Mouse (Mus musculus) adrenal gland, postnatal 36 days (tissue): ENCODE data around the gene Vps13d. TPM values are rescaled to one million over a fixed set of nuclear protein-coding genes. Genes with fewer than 3 reads are reported as not detected.

ENCODE experiments used
- DNase-seq, 2 experiments: peaks; one replicate each; pipeline ENCODE4 v3.0.0; 2021; ENCODE audit warnings: mixed read lengths in 1 of 2
- long read RNA-seq, 2 experiments: library from polyadenylated mRNA; stranded (forward); transcript quantifications; one replicate each; pipeline ENCODE4 v2.0.0; 2021; ENCODE audit warnings: borderline sequencing depth in 2 of 2
- total RNA-seq, 2 experiments: library from RNA; stranded (reverse); gene quantifications; 2 replicates each; pipeline ENCODE4 v1.2.3; 2021

Gene Vps13d
- 10 to 100 TPM; 59.1 to 83.2 TPM for total RNA-seq
- long read RNA-seq, experiment 1, partial matches to known transcripts: 4 of 6 reads
- long read RNA-seq, experiment 1, other reads (novel, unspliced or antisense): 2 of 6 reads
- long read RNA-seq, experiment 2, partial matches to known transcripts: 2 of 3 reads
- long read RNA-seq, experiment 2, other reads (novel, unspliced or antisense): 1 of 3 reads

GRCm38 (mm10) chr4:145194559-145195162 is at the start of gene Vps13d:
TSS of gene Vps13d (minus strand) at chr4:145195005.
- DNase-seq: peak; percentile 93 to 96

GRCm38 (mm10) chr4:145242719-145243350 is 48.0 kb upstream of the Vps13d start:
- no peak for DNase-seq

DNA sequence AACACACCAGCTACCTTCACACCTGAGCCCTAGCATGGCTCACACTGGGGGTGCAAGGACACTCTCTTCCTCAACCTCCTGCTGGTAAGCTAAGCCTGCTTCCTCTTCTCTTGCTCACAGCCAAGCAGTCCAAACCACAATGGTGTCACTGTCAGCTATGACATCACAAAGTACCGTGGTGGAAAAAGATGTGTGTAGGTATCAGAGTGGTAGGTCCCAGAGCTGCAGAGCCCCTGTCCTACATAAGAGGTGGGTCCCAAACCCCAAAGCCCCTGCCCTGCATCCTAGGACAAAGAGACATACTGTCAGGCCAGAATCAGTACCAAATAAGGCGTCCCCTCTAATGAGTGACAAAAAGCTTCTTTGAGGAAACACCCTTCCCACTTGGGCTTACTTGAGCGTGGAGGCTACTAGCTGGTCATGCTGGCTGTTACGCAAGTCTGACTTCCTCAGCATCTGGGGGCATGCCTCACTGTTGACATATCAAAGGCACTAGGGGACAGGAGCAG is 46.0 kb upstream of the Vps13d start:
- no peak for DNase-seq

GRCm38 (mm10) chr4:145239049-145239830 is 44.4 kb upstream of the Vps13d start:
- DNase-seq: peak in 1 of 2 experiments; percentile 62

GRCm38 (mm10) chr4:145236027-145236426 is 41.2 kb upstream of the Vps13d start:
- DNase-seq: no peak

DNA sequence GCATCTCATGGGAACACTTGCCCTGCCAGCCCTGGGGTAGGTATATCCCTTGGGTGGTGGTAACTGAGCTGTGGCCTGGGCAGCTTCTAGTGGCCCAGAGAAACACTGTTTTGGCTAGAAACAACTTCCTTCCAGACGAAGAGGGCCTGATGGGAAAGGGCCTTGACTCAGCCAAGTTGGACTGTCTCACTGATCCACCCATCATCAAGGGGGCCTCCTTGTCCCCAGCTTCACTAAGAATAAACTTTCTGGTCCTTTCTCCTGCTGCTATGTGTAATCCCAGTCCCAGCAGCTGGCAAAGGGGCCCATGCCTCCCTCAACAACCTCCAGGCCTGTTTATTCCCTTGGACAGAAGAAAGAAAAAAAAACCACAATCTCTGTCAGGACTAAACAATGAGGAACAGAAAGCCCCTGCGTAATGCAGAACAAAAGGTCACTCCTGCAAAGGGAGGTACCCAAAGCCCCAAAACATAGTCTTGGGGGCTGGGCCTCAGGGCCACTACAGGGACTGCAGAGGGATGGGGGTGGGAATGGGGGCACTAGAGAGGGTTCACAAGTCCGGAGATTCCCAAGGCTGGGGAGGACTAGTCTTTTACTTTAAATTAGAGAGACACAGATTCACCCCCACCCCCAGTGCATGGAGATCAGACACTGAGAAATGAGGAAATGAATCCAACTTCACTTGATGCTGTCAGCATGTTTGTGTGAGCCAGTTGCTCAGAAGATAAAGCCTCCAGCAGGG is 38.9 kb upstream of the Vps13d start:
- no peak for DNase-seq

GRCm38 (mm10) chr4:145231732-145232131 is 36.9 kb upstream of the Vps13d start:
- no peak for DNase-seq

- DNase-seq: no peak
These were observed 35.8 kb upstream of the Vps13d start for GRCm38 (mm10) chr4:145230647-145231046.

- DNase-seq: no peak
These were observed 34.8 kb upstream of the Vps13d start for GRCm38 (mm10) chr4:145229524-145230163.

- no peak for DNase-seq
These were observed 34.2 kb upstream of the Vps13d start for GRCm38 (mm10) chr4:145229051-145229450.

DNA sequence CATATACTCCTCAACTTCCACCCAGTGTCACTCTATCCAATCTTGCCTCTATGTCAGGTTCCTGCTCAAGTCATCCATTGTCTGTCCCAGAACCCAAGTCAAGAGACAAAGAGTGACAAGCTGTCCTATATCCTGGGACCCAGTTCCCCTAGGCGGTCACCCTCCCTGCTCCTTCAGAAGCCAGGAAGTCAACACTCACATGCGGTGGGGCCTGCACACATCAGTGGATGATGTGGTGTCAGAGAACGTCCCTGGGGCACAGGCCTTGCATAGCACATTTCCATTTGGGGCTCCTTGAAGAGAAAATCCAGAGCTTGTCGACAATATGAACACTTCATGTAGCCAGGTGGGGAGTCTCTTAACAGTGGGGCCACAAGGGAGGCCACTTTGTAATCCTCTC is 29.8 kb upstream of the Vps13d start:
- DNase-seq: no peak

GRCm38 (mm10) chr4:145222064-145222463 is 27.3 kb upstream of the Vps13d start:
- no peak for DNase-seq

- DNase-seq: no peak
These were observed 26.6 kb upstream of the Vps13d start for GRCm38 (mm10) chr4:145221379-145221778.

DNA sequence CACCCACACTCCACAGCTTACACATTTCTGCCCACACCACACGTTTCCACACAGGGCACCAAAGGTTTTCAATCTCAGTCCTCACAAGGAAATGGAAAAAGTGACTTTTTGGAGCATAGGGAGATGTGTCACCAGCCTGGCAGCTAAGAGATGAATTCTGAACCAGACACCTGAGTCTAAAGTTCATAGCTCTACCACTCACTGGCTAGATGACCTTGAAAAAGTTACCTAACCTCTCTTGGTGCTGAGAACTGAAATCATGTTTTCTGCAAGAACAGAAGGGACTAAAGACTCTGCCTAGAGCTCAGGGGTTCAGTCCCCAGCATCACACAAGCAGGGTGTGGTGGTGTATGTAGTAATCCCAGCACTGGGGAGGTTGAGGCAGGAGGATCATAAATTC is 25.2 kb upstream of the Vps13d start:
- DNase-seq: no peak

DNA sequence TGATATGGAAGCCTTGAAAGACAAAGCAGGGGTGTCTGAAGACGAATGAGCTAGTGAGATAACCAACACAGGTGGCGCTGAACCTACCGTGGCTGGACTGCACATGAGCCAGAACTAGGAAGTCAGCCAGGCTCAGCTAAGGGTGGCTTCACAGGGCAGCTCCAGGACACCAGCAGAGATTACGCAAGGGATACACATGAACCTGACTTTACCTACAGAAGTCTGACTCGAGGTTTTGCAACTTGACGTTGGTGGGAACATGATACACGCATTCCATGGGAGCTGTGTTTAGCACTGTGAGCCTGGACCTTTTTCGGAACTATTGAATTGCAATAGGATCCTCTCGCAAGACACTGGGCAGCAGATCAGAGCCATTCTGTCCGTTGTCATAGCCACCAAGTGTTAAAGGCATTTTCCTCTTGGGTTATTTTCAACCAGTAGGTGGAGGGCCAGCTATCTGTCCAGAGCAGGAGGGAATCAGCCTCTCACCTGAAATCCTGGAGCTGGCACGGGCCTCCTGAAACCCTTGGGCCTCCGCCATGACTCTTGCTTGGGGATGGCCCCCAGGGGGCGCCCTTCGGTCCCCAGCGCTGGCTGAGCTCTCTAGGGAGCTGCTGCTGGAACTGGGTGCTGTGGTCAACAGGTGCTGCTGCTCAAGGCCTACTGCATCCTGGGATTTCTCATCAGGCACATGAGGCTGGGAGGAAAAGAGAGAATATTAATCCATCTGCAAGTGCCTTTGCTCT is 24.6 kb upstream of the Vps13d start:
- peak; percentile 56 to 71 for DNase-seq

DNA sequence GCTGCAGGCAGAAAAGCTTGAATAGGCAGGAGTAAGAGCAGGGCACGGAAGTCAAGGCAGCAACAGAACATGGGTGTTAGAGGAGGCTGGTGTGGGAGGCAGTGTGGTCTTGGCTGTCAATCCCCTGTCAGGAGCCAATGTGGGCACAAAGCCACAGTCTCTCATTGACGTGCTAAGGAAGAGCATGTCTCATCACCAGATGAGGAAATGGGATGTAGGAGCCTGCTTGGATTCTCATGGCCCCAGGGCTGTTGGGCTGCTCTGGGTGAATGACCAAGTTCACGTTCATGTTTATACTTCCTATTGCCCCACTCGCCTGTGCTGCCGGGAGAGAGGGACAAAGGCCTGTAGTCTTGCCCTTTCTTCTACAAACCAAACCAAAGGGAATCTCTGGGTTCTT is 23.0 kb upstream of the Vps13d start:
- DNase-seq: no peak

DNA sequence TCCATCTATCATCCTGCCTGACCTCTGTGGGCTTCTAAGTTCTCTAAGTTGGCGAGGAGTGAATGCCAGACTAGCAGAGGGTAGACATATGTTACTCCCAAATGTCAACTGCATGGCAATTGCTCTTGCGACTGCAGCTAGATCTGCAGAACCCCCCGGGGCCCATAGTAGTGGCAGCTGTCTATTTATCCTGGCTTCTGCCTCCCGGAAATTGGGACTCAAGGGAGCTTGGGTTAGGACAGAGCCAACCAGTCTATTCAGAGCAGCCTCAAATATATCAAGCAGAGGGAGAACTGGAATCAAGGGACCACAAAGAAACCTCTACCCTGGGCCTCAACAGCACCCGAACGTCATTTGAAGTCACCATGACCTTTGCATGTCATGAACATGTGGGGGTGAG is 22.2 kb upstream of the Vps13d start:
- DNase-seq: no peak

GRCm38 (mm10) chr4:145215396-145215795 is 20.6 kb upstream of the Vps13d start:
- DNase-seq: no peak

DNA sequence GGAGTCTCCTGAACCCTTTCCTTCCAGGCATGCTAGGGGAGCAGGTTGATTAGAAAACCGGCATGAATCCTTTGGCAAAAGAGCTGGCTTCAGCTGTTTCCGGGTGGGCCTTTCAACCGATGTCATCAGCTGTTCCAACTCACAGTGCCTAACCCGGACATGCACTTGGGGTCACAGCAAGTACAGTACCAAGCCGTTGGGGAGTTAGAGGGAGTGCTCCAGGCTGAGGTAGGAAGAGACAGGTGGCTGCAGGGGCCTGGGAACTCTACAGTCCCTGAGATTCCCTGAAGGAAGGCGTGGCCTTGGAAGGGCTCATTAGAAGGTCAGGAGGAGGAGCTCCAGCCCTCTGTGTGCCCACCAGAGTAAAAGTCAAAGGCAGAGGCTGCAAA is 20.0 kb upstream of the Vps13d start:
- DNase-seq: no peak

- DNase-seq: peak; percentile 94 to 95
These were observed 19.4 kb upstream of the Vps13d start for GRCm38 (mm10) chr4:145213999-145214785.
